Mouse (Mus musculus): ENCODE measurements around the gene Cd86. TPM values are rescaled to one million over a fixed set of nuclear protein-coding genes. Genes with fewer than 3 reads are reported as not detected.

The Cd86 gene
- 0.49 and 0.56 TPM in 2 replicates for polyA plus RNA-seq (2016; fragmentation: Nextera tagmentation; extraction: Ambion mirVana)

GRCm38 (mm10) chr16:36665782-36666181, at the start of gene Cd86:
TSS of gene Cd86 (minus strand) at chr16:36666081.
- DNase-seq (ENCODE audit: extremely low spot score, low spot score), result no peak
- Histone ChIP-seq H3K27me3 (ENCODE audit: poor library complexity, severe bottlenecking) (no peaks in the 10 kb centered on the region), H3K27ac (no peak within 1 kb of the TSS), H3K9me3 (no peaks in the 10 kb centered on the region), H3K4me1 (peaks cover 4% of the 10 kb centered on the region; the same call in 1 of the 2 replicates), H3K4me3 (no peak within 1 kb of the TSS), H3K36me3 (replicated peaks) (no peaks in the 10 kb centered on the region)
- 89% methylated on average over 13 of the region's 13 CpGs for WGBS

DNA sequence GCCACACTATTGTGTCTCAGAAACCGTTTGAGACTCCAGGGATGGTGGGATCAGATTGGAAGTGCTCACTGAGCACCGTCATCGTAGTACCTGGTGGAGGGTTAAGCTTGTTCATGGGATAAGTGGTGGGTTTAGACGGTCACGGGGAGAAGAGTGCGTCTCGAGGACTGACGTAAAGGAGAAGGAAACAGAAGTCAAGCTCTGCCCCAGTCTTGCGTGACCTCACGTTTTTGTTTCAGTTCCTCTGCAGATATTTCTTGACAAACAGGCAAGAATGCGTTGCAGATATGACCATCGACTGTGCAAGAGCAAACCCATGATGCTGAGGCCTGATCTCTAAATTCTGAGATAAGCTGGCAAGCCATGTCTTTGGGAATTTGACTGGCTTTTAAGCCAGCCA, 45.9 kb upstream of the Cd86 start:
- H3K27ac ChIP-seq, result no peak overlapping the region
- 91% methylated on average over 12 of the region's 12 CpGs for WGBS
- no peak overlapping the region for H3K4me3 ChIP-seq
- H3K4me1 ChIP-seq, result peaks cover 5% of the 10 kb centered on the region; the same call in 1 of the 2 replicates
- no peaks in the 10 kb centered on the region for H3K9me3 ChIP-seq
- no peaks in the 10 kb centered on the region for H3K36me3 ChIP-seq (replicated peaks)
- H3K27me3 ChIP-seq (ENCODE audit: poor library complexity, severe bottlenecking), result no peaks in the 10 kb centered on the region
- DNase-seq (ENCODE audit: extremely low spot score, low spot score), result no peak

GRCm38 (mm10) chr16:36710794-36711193, 44.9 kb upstream of the Cd86 start:
- WGBS, result 91% methylated on average over 2 of the region's 2 CpGs

GRCm38 (mm10) chr16:36709405-36709804, 43.5 kb upstream of the Cd86 start:
- Histone ChIP-seq H3K27ac (no peak overlapping the region), H3K27me3 (ENCODE audit: poor library complexity, severe bottlenecking) (no peaks in the 10 kb centered on the region), H3K36me3 (replicated peaks) (no peaks in the 10 kb centered on the region), H3K4me3 (no peak overlapping the region), H3K9me3 (no peaks in the 10 kb centered on the region), H3K4me1 (peaks cover 5% of the 10 kb centered on the region; the same call in 1 of the 2 replicates)
- WGBS, result 96% methylated on average over 17 of the region's 17 CpGs
- no peak for DNase-seq (ENCODE audit: extremely low spot score, low spot score)

More at GRCm38 (mm10) chr16:36710794-36711193, 44.9 kb upstream of the Cd86 start:
- no peaks in the 10 kb centered on the region for H3K9me3 ChIP-seq
- H3K36me3 ChIP-seq (replicated peaks), result no peaks in the 10 kb centered on the region
- H3K27me3 ChIP-seq (ENCODE audit: poor library complexity, severe bottlenecking), result no peaks in the 10 kb centered on the region
- no peak overlapping the region for H3K4me3 ChIP-seq
- peaks cover 5% of the 10 kb centered on the region; the same call in 1 of the 2 replicates for H3K4me1 ChIP-seq
- H3K27ac ChIP-seq, result no peak overlapping the region
- no peak for DNase-seq (ENCODE audit: extremely low spot score, low spot score)

- DNase-seq (ENCODE audit: extremely low spot score, low spot score), result no peak
- no peak overlapping the region for H3K27ac ChIP-seq
- H3K36me3 ChIP-seq (replicated peaks), result no peaks in the 10 kb centered on the region
- peaks cover 5% of the 10 kb centered on the region; the same call in 1 of the 2 replicates for H3K4me1 ChIP-seq
- H3K4me3 ChIP-seq, result no peak overlapping the region
- 83% methylated on average over 7 of the region's 7 CpGs for WGBS
- H3K27me3 ChIP-seq (ENCODE audit: poor library complexity, severe bottlenecking), result no peaks in the 10 kb centered on the region
- no peaks in the 10 kb centered on the region for H3K9me3 ChIP-seq
These were observed 42.9 kb upstream of the Cd86 start for GRCm38 (mm10) chr16:36708751-36709150.

- Histone ChIP-seq H3K4me1 (peaks cover 5% of the 10 kb centered on the region; the same call in 1 of the 2 replicates), H3K27ac (no peak overlapping the region), H3K9me3 (no peaks in the 10 kb centered on the region), H3K27me3 (ENCODE audit: poor library complexity, severe bottlenecking) (no peaks in the 10 kb centered on the region), H3K4me3 (no peak overlapping the region), H3K36me3 (replicated peaks) (no peaks in the 10 kb centered on the region)
- no peak for DNase-seq (ENCODE audit: extremely low spot score, low spot score)
- 77% methylated on average over 6 of the region's 6 CpGs for WGBS
These were observed 42.0 kb upstream of the Cd86 start for GRCm38 (mm10) chr16:36707702-36708423.

DNA sequence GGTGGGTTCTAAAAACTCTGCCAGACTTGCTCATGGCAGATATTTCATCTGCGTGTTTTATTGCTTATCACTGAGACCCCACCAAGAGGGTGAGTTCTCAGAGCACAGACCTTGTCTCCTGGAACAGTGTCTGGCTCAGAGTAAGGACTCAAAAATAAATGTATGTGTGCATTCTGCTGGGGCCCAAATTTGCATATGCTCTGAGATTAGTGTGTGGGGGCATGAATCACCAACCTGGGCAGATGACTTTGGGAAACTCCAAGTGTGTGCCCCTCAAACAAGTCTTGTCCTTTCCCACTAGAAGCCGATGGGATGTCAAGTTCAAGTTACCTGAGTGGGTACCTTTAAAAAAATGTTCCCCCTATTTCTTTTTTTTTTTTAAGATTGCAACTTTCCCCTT, 34.6 kb upstream of the Cd86 start:
- H3K36me3 ChIP-seq (replicated peaks), result no peaks in the 10 kb centered on the region
- WGBS, result 96% methylated on average over 2 of the region's 2 CpGs
- H3K27ac ChIP-seq, result no peak overlapping the region
- no peaks in the 10 kb centered on the region for H3K4me1 ChIP-seq
- H3K9me3 ChIP-seq, result no peaks in the 10 kb centered on the region
- peaks cover 5% of the 10 kb centered on the region for H3K27me3 ChIP-seq (ENCODE audit: poor library complexity, severe bottlenecking)
- H3K4me3 ChIP-seq, result no peak overlapping the region
- no peak for DNase-seq (ENCODE audit: extremely low spot score, low spot score)

DNA sequence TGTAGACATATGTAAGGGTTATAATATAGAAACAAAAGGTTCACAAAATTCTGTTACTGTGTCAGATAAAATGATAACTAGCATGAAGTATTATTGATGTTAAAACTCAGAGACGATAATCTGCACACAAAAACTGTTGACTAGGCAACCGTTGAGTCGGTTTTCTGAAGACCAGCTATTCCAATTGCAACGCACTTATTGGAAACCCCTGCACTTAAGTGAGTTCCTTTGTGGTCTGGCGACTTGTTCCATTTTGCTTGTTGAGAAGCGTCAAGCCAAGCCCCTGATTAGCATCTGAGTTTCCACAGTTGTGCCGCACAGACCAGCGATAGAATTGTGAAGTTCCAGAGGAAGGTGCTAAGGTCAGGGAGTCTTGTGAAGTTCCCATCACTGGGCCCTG, 31.4 kb upstream of the Cd86 start:
- Histone ChIP-seq H3K36me3 (replicated peaks) (no peaks in the 10 kb centered on the region), H3K4me3 (no peak overlapping the region), H3K27ac (no peak overlapping the region), H3K4me1 (peaks cover 17% of the 10 kb centered on the region), H3K27me3 (ENCODE audit: poor library complexity, severe bottlenecking) (peaks cover 37% of the 10 kb centered on the region), H3K9me3 (no peaks in the 10 kb centered on the region)
- 92% methylated on average over 8 of the region's 8 CpGs for WGBS
- no peak for DNase-seq (ENCODE audit: extremely low spot score, low spot score)

DNA sequence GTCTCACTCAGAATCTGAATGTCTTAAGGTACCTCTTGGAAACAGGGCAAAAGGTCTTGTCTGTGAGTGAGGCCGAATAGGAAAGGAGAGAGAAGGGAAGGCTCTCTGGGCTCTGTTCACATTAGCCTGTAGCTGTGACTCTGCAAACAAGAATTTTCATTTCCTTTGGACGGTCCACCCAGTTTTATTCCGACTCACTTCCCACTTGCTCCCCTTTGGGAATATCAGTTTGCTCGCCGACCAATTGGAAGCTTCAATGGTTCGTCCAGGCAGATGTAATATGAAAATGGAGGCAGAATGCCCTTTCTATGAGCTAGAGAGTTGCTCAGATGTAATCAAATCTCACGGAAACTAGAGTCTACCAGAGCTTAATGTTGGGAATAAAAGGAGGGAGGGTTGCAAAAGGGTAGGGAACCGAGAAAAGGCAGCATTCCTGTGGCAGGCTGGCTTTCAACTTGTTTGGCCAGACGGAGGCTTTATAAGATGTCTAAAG, 29.0 kb upstream of the Cd86 start:
- no peak for DNase-seq (ENCODE audit: extremely low spot score, low spot score)
- WGBS, result 53% methylated on average over 9 of the region's 9 CpGs
- H3K4me3 ChIP-seq, result no peak overlapping the region
- H3K36me3 ChIP-seq (replicated peaks), result no peaks in the 10 kb centered on the region
- peaks cover 17% of the 10 kb centered on the region for H3K4me1 ChIP-seq
- no peak overlapping the region for H3K27ac ChIP-seq
- H3K9me3 ChIP-seq, result no peaks in the 10 kb centered on the region
- peaks cover 42% of the 10 kb centered on the region for H3K27me3 ChIP-seq (ENCODE audit: poor library complexity, severe bottlenecking)

DNA sequence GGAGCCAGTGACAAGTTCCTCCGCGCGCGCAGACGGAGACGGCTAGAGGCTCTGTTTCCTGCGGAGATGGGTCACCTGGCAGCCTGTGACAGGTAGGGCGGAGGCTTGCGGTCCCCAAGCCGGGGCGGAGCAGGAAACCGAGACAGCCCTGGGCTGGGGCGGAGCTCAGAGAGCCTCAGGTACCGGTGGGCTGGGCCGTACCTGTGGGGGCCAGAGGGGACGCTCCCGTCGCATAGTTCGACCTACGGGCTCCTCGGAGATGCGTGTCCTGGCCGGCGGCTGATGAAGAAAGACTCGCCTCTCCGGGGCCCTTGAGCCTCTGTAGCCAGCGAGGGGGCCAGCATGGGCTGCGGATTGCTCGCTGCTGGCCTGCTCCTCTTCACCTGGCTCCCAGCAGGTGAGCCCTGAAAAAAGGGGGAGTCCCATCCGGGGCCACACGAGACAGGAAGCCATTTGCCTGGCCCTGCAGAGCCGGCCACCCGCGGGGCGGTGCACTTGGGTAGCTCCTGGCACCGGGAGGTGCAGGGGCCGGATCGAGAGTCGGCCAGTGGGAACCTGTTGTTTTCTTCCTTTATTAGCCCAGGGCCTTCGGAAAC, 28.0 kb upstream of the Cd86 start, which contains the start of gene Ildr1:
TSS of gene Ildr1 (plus strand) at position 161 of the 596 bp plus-strand sequence.
- DNase-seq (ENCODE audit: extremely low spot score, low spot score), result peak; percentile 20
- H3K4me3 ChIP-seq, result peak within 1 kb of the TSS; percentile 54
- H3K27ac ChIP-seq, result peak within 1 kb of the TSS; percentile 58; the same call in 1 of the 2 replicates
- peaks cover 42% of the 10 kb centered on the region for H3K27me3 ChIP-seq (ENCODE audit: poor library complexity, severe bottlenecking)
- H3K4me1 ChIP-seq, result peaks cover 17% of the 10 kb centered on the region
- WGBS, result 1% methylated on average over 40 of the region's 40 CpGs
- no peaks in the 10 kb centered on the region for H3K36me3 ChIP-seq (replicated peaks)
- H3K9me3 ChIP-seq, result no peaks in the 10 kb centered on the region

- no peak for DNase-seq (ENCODE audit: extremely low spot score, low spot score)
- Histone ChIP-seq H3K27ac (no peak overlapping the region), H3K36me3 (replicated peaks) (no peaks in the 10 kb centered on the region), H3K4me1 (peaks cover 17% of the 10 kb centered on the region), H3K9me3 (no peaks in the 10 kb centered on the region), H3K27me3 (ENCODE audit: poor library complexity, severe bottlenecking) (peaks cover 42% of the 10 kb centered on the region), H3K4me3 (no peak overlapping the region)
- 81% methylated on average over 3 of the region's 3 CpGs for WGBS
These were observed 25.6 kb upstream of the Cd86 start for GRCm38 (mm10) chr16:36691484-36691883.

- Histone ChIP-seq H3K4me3 (no peak overlapping the region), H3K36me3 (replicated peaks) (no peaks in the 10 kb centered on the region), H3K9me3 (no peaks in the 10 kb centered on the region), H3K27ac (no peak overlapping the region), H3K4me1 (no peaks in the 10 kb centered on the region), H3K27me3 (ENCODE audit: poor library complexity, severe bottlenecking) (peaks cover 13% of the 10 kb centered on the region)
- no peak for DNase-seq (ENCODE audit: extremely low spot score, low spot score)
- WGBS, result 98% methylated on average over 2 of the region's 2 CpGs
These were observed 22.2 kb upstream of the Cd86 start for GRCm38 (mm10) chr16:36688076-36688475.

GRCm38 (mm10) chr16:36684325-36684918, 18.5 kb upstream of the Cd86 start:
- Histone ChIP-seq H3K27me3 (ENCODE audit: poor library complexity, severe bottlenecking) (no peaks in the 10 kb centered on the region), H3K36me3 (replicated peaks) (no peaks in the 10 kb centered on the region), H3K9me3 (no peaks in the 10 kb centered on the region), H3K4me3 (no peak overlapping the region), H3K4me1 (no peaks in the 10 kb centered on the region), H3K27ac (no peak overlapping the region)
- 77% methylated on average over 6 of the region's 6 CpGs for WGBS
- no peak for DNase-seq (ENCODE audit: extremely low spot score, low spot score)

Data from forebrain, embryonic 10.5 days (tissue).